Mouse (Mus musculus) stomach, embryonic 16.5 days (tissue): ENCODE measurements at regions not wholly inside any gene's neighbourhood (a gene's known extent, or its start where the extent isn't known, plus 50 kb on each side); places are given as distances from the start of the nearest gene placed in this dataset.

Source experiments
- ATAC-seq: fragments of 200-750 bp; cut with Nextera tagmentation; 2 replicates; pipeline ENCODE4 v1.8.0; 2017; ENCODE audit warnings: moderate number of reproducible peaks, moderate TSS enrichment; ENCODE audit not compliant: insufficient read depth, low FRiP score
- H3K27ac ChIP-seq: fragments of 300-500 bp; sonication (generic); 2 replicates; pipeline ENCODE4 v1.5.1; 2014; ENCODE audit warnings: low read length
- H3K27me3 ChIP-seq: fragments of 300-500 bp; sonication (generic); 2 replicates; pipeline ENCODE4 v1.6.1; 2014; ENCODE audit warnings: low read length, control low read depth, mixed read lengths; ENCODE audit not compliant: control insufficient read depth, insufficient read depth
- H3K36me3 ChIP-seq: fragments of 300-500 bp; sonication (generic); 2 replicates; pipeline ENCODE4 v1.6.1; 2014; ENCODE audit warnings: low read length; ENCODE audit not compliant: control insufficient read depth, insufficient read depth
- H3K4me1 ChIP-seq: fragments of 300-500 bp; sonication (generic); 2 replicates; pipeline ENCODE4 v1.6.1; 2014; ENCODE audit warnings: low read length, control low read depth, mixed read lengths; ENCODE audit not compliant: control insufficient read depth, insufficient read depth
- H3K4me2 ChIP-seq: fragments of 300-500 bp; sonication (generic); 2 replicates; pipeline ENCODE4 v1.6.1; 2014; ENCODE audit warnings: low read depth, low read length, mixed read lengths
- H3K4me3 ChIP-seq: fragments of 300-500 bp; sonication (generic); replicated peaks from 2 replicates; pipeline ENCODE4 v1.5.1; 2014; ENCODE audit warnings: mild to moderate bottlenecking, low read length
- H3K9ac ChIP-seq: fragments of 300-500 bp; sonication (generic); 2 replicates; pipeline ENCODE4 v1.6.1; 2014; ENCODE audit warnings: low read length
- H3K9me3 ChIP-seq: fragments of 300-500 bp; sonication (generic); replicated peaks from 2 replicates; pipeline ENCODE4 v1.6.1; 2016; ENCODE audit warnings: low read length, control low read depth; ENCODE audit not compliant: control insufficient read depth
- WGBS: fragments of 180-500 bp; shearing (Covaris S2); extraction: QIAGEN DNeasy Blood & Tissue Kit; methylation state at CpG from one replicate; pipeline ENCODE4 v1.1.7; 2014; 5-methylcytosine and 5-hydroxymethylcytosine counted together

- no peaks in the 10 kb centered on the region for H3K36me3 ChIP-seq
- no peak for ATAC-seq
- H3K9me3 ChIP-seq = no peaks in the 10 kb centered on the region
- no peaks in the 10 kb centered on the region for H3K27me3 ChIP-seq
- H3K9ac ChIP-seq = no peak overlapping the region
- WGBS = 75% methylated on average over 2 of the region's 2 CpGs
- no peak overlapping the region for H3K27ac ChIP-seq
- no peak overlapping the region for H3K4me3 ChIP-seq
- H3K4me2 ChIP-seq = no peak overlapping the region
- H3K4me1 ChIP-seq = no peaks in the 10 kb centered on the region
These were observed 294.1 kb downstream of the Mex3b start for GRCm38 (mm10) chr7:83161226-83161625.

- Histone ChIP-seq H3K4me1 (no peaks in the 10 kb centered on the region), H3K4me2 (no peak overlapping the region), H3K9ac (no peak overlapping the region), H3K36me3 (no peaks in the 10 kb centered on the region), H3K27ac (no peak overlapping the region), H3K4me3 (no peak overlapping the region), H3K27me3 (no peaks in the 10 kb centered on the region), H3K9me3 (no peaks in the 10 kb centered on the region)
- WGBS = 79% methylated on average over 3 of the region's 3 CpGs
- no peak for ATAC-seq
These were observed 295.7 kb downstream of the Mex3b start for GRCm38 (mm10) chr7:83162868-83163267.

GRCm38 (mm10) chr7:83179403-83179802, 312.3 kb downstream of the Mex3b start:
- Histone ChIP-seq H3K27ac (no peak overlapping the region), H3K4me3 (no peak overlapping the region), H3K4me2 (no peak overlapping the region), H3K4me1 (no peaks in the 10 kb centered on the region), H3K9ac (no peak overlapping the region), H3K27me3 (no peaks in the 10 kb centered on the region), H3K36me3 (no peaks in the 10 kb centered on the region), H3K9me3 (no peaks in the 10 kb centered on the region)
- 93% methylated on average over 1 of the region's 1 CpGs for WGBS
- ATAC-seq = no peak

- Histone ChIP-seq H3K27ac (no peak overlapping the region), H3K9ac (no peak overlapping the region), H3K4me3 (no peak overlapping the region), H3K36me3 (no peaks in the 10 kb centered on the region), H3K4me2 (no peak overlapping the region), H3K27me3 (no peaks in the 10 kb centered on the region), H3K9me3 (no peaks in the 10 kb centered on the region), H3K4me1 (no peaks in the 10 kb centered on the region)
- WGBS = 85% methylated on average over 9 of the region's 9 CpGs
- ATAC-seq = no peak
These were observed 319.2 kb downstream of the Mex3b start for GRCm38 (mm10) chr7:83186341-83186740.

GRCm38 (mm10) chr7:83195896-83196537, 328.9 kb downstream of the Mex3b start:
- no peak overlapping the region for H3K27ac ChIP-seq
- no peak overlapping the region for H3K9ac ChIP-seq
- H3K27me3 ChIP-seq = no peaks in the 10 kb centered on the region
- H3K4me3 ChIP-seq = no peak overlapping the region
- ATAC-seq = no peak
- H3K4me1 ChIP-seq = peaks cover 7% of the 10 kb centered on the region; the same call in 1 of the 2 replicates
- no peak overlapping the region for H3K4me2 ChIP-seq
- H3K36me3 ChIP-seq = no peaks in the 10 kb centered on the region
- 49% methylated on average over 12 of the region's 12 CpGs for WGBS
- no peaks in the 10 kb centered on the region for H3K9me3 ChIP-seq

GRCm38 (mm10) chr7:83197490-83197889, 330.4 kb downstream of the Mex3b start:
- Histone ChIP-seq H3K27me3 (no peaks in the 10 kb centered on the region), H3K4me1 (peaks cover 18% of the 10 kb centered on the region), H3K4me3 (no peak overlapping the region), H3K27ac (no peak overlapping the region), H3K9ac (no peak overlapping the region), H3K4me2 (no peak overlapping the region), H3K9me3 (no peaks in the 10 kb centered on the region), H3K36me3 (no peaks in the 10 kb centered on the region)
- 59% methylated on average over 2 of the region's 2 CpGs for WGBS
- no peak for ATAC-seq

GRCm38 (mm10) chr7:83201126-83201686, 334.1 kb downstream of the Mex3b start:
- no peak overlapping the region for H3K4me3 ChIP-seq
- no peaks in the 10 kb centered on the region for H3K9me3 ChIP-seq
- WGBS = 57% methylated on average over 7 of the region's 7 CpGs
- no peaks in the 10 kb centered on the region for H3K36me3 ChIP-seq
- H3K9ac ChIP-seq = no peak overlapping the region
- no peaks in the 10 kb centered on the region for H3K27me3 ChIP-seq
- H3K4me1 ChIP-seq = peaks cover 15% of the 10 kb centered on the region
- ATAC-seq = no peak
- H3K4me2 ChIP-seq = no peak overlapping the region
- no peak overlapping the region for H3K27ac ChIP-seq

GRCm38 (mm10) chr7:83201768-83202493, 334.8 kb downstream of the Mex3b start:
- H3K36me3 ChIP-seq = no peaks in the 10 kb centered on the region
- no peaks in the 10 kb centered on the region for H3K27me3 ChIP-seq
- WGBS = 8% methylated on average over 11 of the region's 11 CpGs
- peaks cover 11% of the 10 kb centered on the region for H3K4me1 ChIP-seq
- peak overlapping the region; percentile 41 for H3K4me2 ChIP-seq
- H3K4me3 ChIP-seq = peak overlapping the region; percentile 10; the same call in 1 of the 2 replicates
- H3K27ac ChIP-seq = peak overlapping the region; percentile 44
- peak; percentile 67 for ATAC-seq
- H3K9ac ChIP-seq = peak overlapping the region; percentile 40; the same call in 1 of the 2 replicates
- no peaks in the 10 kb centered on the region for H3K9me3 ChIP-seq

- H3K4me2 ChIP-seq = no peak overlapping the region
- no peaks in the 10 kb centered on the region for H3K9me3 ChIP-seq
- H3K27me3 ChIP-seq = no peaks in the 10 kb centered on the region
- peaks cover 11% of the 10 kb centered on the region for H3K4me1 ChIP-seq
- H3K4me3 ChIP-seq = no peak overlapping the region
- 76% methylated on average over 10 of the region's 10 CpGs for WGBS
- no peak for ATAC-seq
- H3K36me3 ChIP-seq = no peaks in the 10 kb centered on the region
- no peak overlapping the region for H3K9ac ChIP-seq
- no peak overlapping the region for H3K27ac ChIP-seq
These were observed 336.3 kb downstream of the Mex3b start for GRCm38 (mm10) chr7:83203311-83204012.
